18 mouse cellular contexts compared by ENCODE assay signal in genomic region chr1:36780793-36781192, GRCm38 (mm10). TPM values are rescaled to one million over a fixed set of nuclear protein-coding genes. Genes with fewer than 3 reads are reported as not detected.
"Had no signal": no experiment of that assay in that cellular context is flagged by ENCODE, and none has a peak within 500 bp of the region (broad histone marks: within the 10 kb centered on the region; RNA-seq: fewer than 3 reads in every experiment).

No protein-coding gene starts in this region.

- H3K36me3 ChIP-seq: limb, embryonic 10.5 days; limb, embryonic 13.5 days; midbrain, embryonic 12.5 days; midbrain, embryonic 15.5 days; neural tube, embryonic 12.5 days; neural tube, embryonic 15.5 days; stomach, embryonic 15.5 days had no signal

- H3K4me3 ChIP-seq: layer of hippocampus, adult 2 months; limb, embryonic 10.5 days; limb, embryonic 13.5 days; midbrain, embryonic 12.5 days; midbrain, embryonic 15.5 days; neural tube, embryonic 12.5 days; neural tube, embryonic 15.5 days; stomach, embryonic 15.5 days had no signal

- DNase-seq: layer of hippocampus, adult 9-11 months; liver, postnatal 0 days; lung, embryonic 14.5 days; right cerebral cortex, adult 18-20 months; right cerebral cortex, postnatal 25 days; spleen, adult 18-20 months; thymus, postnatal 25 days had no signal

- H3K27me3 ChIP-seq: midbrain, embryonic 12.5 days; midbrain, embryonic 15.5 days; neural tube, embryonic 12.5 days; stomach, embryonic 15.5 days had no signal

- H3K9ac ChIP-seq: limb, embryonic 13.5 days; liver, embryonic 14.5 days; liver, postnatal 0 days; lung, embryonic 14.5 days; midbrain, embryonic 12.5 days; midbrain, embryonic 15.5 days; neural tube, embryonic 12.5 days; neural tube, embryonic 15.5 days; stomach, embryonic 15.5 days had no signal

- H3K27ac ChIP-seq: kidney, postnatal 0 days; layer of hippocampus, adult 2 months; limb, embryonic 10.5 days; limb, embryonic 13.5 days; liver, embryonic 14.5 days; macrophage; midbrain, embryonic 12.5 days; midbrain, embryonic 15.5 days; neural tube, embryonic 12.5 days; neural tube, embryonic 15.5 days; stomach, embryonic 15.5 days had no signal

- H3K4me1 ChIP-seq: stomach, embryonic 15.5 days had no signal

RNA-seq across cellular contexts. Expression of gene Zap70, which starts 19.2 kb away (rescaled TPM):
- polyA plus RNA-seq: macrophage had no signal
